Comparison of ENCODE assay signal across 21 mouse cellular contexts in the genomic region with DNA sequence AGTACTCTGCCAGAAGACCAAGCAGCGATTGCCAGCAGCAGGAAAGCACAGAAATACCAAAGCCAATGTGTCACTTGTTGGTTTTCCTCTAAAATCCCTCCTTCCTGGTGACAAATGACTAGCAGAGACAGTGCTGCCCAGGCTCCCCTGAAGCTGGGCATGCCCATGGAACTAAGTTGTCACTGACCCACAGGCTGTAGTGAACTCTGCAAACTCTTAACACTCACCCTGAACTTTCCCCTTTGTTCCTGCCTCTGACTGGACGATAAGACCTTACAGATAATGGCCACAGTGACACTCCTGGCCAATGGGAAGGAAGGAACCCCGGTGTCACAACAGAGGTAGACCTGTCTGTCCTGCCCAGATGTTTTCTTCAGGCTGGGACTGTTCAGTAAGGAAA. TPM values are rescaled to one million over a fixed set of nuclear protein-coding genes. Genes with fewer than 3 reads are reported as not detected.
DNase-seq lines count a peak whose midpoint lies in the region; ATAC-seq lines count a peak whose summit lies in the region.
"Had no signal": no experiment of that assay in that cellular context is flagged by ENCODE, and none has a peak within 500 bp of the region (broad histone marks: within the 10 kb centered on the region; RNA-seq: fewer than 3 reads in every experiment).

No protein-coding gene starts in this region.

- peak; percentile 69 for ATAC-seq in liver, embryonic 13.5 days (ENCODE audit: low read depth)
- no peak for ATAC-seq in megakaryocyte, adult 5-6 weeks (ENCODE audit: poor library complexity, severe bottlenecking)
- ATAC-seq: activated CD4-positive, CD25-positive, alpha-beta regulatory T cell, adult 4 months; CD4-positive, CD25-positive, alpha-beta regulatory T cell, adult 4 months; midbrain, embryonic 16.5 days had no signal

- no peak overlapping the region for H3K4me3 ChIP-seq in embryonic facial prominence, embryonic 10.5 days
- H3K4me3 ChIP-seq in liver, embryonic 13.5 days (replicated peaks): no peak overlapping the region
- H3K4me3 ChIP-seq: forebrain, embryonic 10.5 days; neural tube, embryonic 12.5 days had no signal

- peaks cover 26% of the 10 kb centered on the region; the same call in 1 of the 2 replicates for H3K4me1 ChIP-seq in embryonic facial prominence, embryonic 10.5 days
- H3K4me1 ChIP-seq in liver, embryonic 13.5 days (replicated peaks): peaks cover 14% of the 10 kb centered on the region

- H3K27ac ChIP-seq in embryonic facial prominence, embryonic 10.5 days (replicated peaks): 0 out of 2 replicates have a peak overlapping the region, but pooled peaks have one; percentile 14
- no peak overlapping the region for H3K27ac ChIP-seq in liver, embryonic 13.5 days
- H3K27ac ChIP-seq: forebrain, embryonic 10.5 days; neural tube, embryonic 12.5 days had no signal

- 82% methylated on average over 3 of the region's 3 CpGs for WGBS in embryonic facial prominence, embryonic 10.5 days
- WGBS in liver, embryonic 13.5 days (ENCODE audit: insufficient replicate concordance): 44% methylated on average over 3 of the region's 3 CpGs

- no peak overlapping the region for H3K9ac ChIP-seq in liver, embryonic 13.5 days
- H3K9ac ChIP-seq: neural tube, embryonic 12.5 days had no signal

- H3K4me2 ChIP-seq in liver, embryonic 13.5 days: no peak overlapping the region
- H3K4me2 ChIP-seq: neural tube, embryonic 12.5 days had no signal

- no peaks in the 10 kb centered on the region for H3K9me3 ChIP-seq in embryonic facial prominence, embryonic 10.5 days
- H3K9me3 ChIP-seq in liver, embryonic 13.5 days (replicated peaks): no peaks in the 10 kb centered on the region
- H3K9me3 ChIP-seq: forebrain, embryonic 10.5 days; neural tube, embryonic 12.5 days had no signal

- H3K36me3 ChIP-seq in embryonic facial prominence, embryonic 10.5 days (replicated peaks): peaks cover 4% of the 10 kb centered on the region; the same call in 1 of the 2 replicates
- no peaks in the 10 kb centered on the region for H3K36me3 ChIP-seq in liver, embryonic 13.5 days
- H3K36me3 ChIP-seq: neural tube, embryonic 12.5 days had no signal

- H3K27me3 ChIP-seq in embryonic facial prominence, embryonic 10.5 days (replicated peaks; ENCODE audit: low read depth, poor library complexity, severe bottlenecking): no peaks in the 10 kb centered on the region
- H3K27me3 ChIP-seq in liver, embryonic 13.5 days: no peaks in the 10 kb centered on the region
- H3K27me3 ChIP-seq: neural tube, embryonic 12.5 days had no signal

- peak; percentile 85 for DNase-seq in heart, adult 11 months
- DNase-seq in heart, adult 18-20 months: no peak
- DNase-seq in 3T3-L1 (ENCODE audit: low read depth, low spot score): peak; percentile 41
- DNase-seq in embryonic facial prominence, embryonic 10.5 days (ENCODE audit: low spot score): no peak
- no peak for DNase-seq in liver, embryonic 13.5 days
- no peak for DNase-seq in kidney, postnatal 10 days
- no peak for DNase-seq in thymus, adult 18-20 months
- DNase-seq: cerebellum, postnatal 14 days; lung, adult 18-20 months; spleen, adult 18-20 months had no signal

RNA-seq across cellular contexts. Expression of a gene that starts 43.3 kb away (rescaled TPM):
- total RNA-seq in heart, adult 18-20 months (2021): not detected
- 0.16 TPM in 1 of 2 replicates, not detected in the other for polyA plus RNA-seq in embryonic facial prominence, embryonic 10.5 days (2016; fragmentation: Nextera tagmentation; extraction: Ambion mirVana)
- polyA plus RNA-seq in liver, embryonic 13.5 days (2015; fragmentation: Nextera tagmentation; extraction: Ambion mirVana): not detected in 2 replicates
- total RNA-seq in megakaryocyte, adult 5-6 weeks (2015): not detected in 2 replicates
- total RNA-seq in megakaryocyte, adult 5-6 weeks (2017): not detected in 2 replicates
- total RNA-seq: hematopoietic stem cell, adult 5-6 weeks; left cerebral cortex, postnatal 14 days had no signal
- polyA plus RNA-seq: activated CD4-positive, CD25-positive, alpha-beta regulatory T cell, adult 4 months; CD4-positive, CD25-positive, alpha-beta regulatory T cell, adult 4 months; forebrain, embryonic 10.5 days; kidney, embryonic 16.5 days; midbrain, embryonic 16.5 days; neural tube, embryonic 12.5 days; stomach, embryonic 16.5 days; urinary bladder, adult 2 months had no signal

RNA-seq across cellular contexts. Expression of a gene that starts 53.7 kb away (rescaled TPM):
- 10 to 100 TPM; 13.5 to 14.0 TPM for total RNA-seq in heart, adult 18-20 months (2021)
- 3.7 and 4.3 TPM in 2 replicates for polyA plus RNA-seq in embryonic facial prominence, embryonic 10.5 days (2016; fragmentation: Nextera tagmentation; extraction: Ambion mirVana)
- polyA plus RNA-seq in liver, embryonic 13.5 days (2015; fragmentation: Nextera tagmentation; extraction: Ambion mirVana): 2.7 and 2.8 TPM in 2 replicates
- 9.6 and 13.2 TPM in 2 replicates for total RNA-seq in megakaryocyte, adult 5-6 weeks (2015)
- 3.0 and 3.1 TPM in 2 replicates for total RNA-seq in megakaryocyte, adult 5-6 weeks (2017)

RNA-seq across cellular contexts. Expression of a gene that starts 53.9 kb away (rescaled TPM):
- total RNA-seq in heart, adult 18-20 months (2021): 1 to 10 TPM; 3.4 to 4.2 TPM
- polyA plus RNA-seq in embryonic facial prominence, embryonic 10.5 days (2016; fragmentation: Nextera tagmentation; extraction: Ambion mirVana): 4.6 and 6.3 TPM in 2 replicates
- 1.4 and 1.6 TPM in 2 replicates for polyA plus RNA-seq in liver, embryonic 13.5 days (2015; fragmentation: Nextera tagmentation; extraction: Ambion mirVana)
- 1.0 and 1.2 TPM in 2 replicates for total RNA-seq in megakaryocyte, adult 5-6 weeks (2015)
- total RNA-seq in megakaryocyte, adult 5-6 weeks (2017): 0.70 TPM in 1 of 2 replicates, not detected in the other
- total RNA-seq: hematopoietic stem cell, adult 5-6 weeks had no signal
- polyA plus RNA-seq: CD4-positive, CD25-positive, alpha-beta regulatory T cell, adult 4 months had no signal

Comparison
In these comparisons a context has a peak if more than half of its experiments do, and no peak if none do; other contexts are left out.
1. DNase-seq: peak in heart, adult 11 months (single experiment) and 3T3-L1 (single experiment); none in heart, adult 18-20 months (0 of 2), embryonic facial prominence, embryonic 10.5 days (single experiment), liver, embryonic 13.5 days (single experiment), kidney, postnatal 10 days (single experiment) and thymus, adult 18-20 months (0 of 2).